Mouse (Mus musculus): ENCODE measurements at regions not wholly inside any gene's neighbourhood (a gene's known extent, or its start where the extent isn't known, plus 50 kb on each side); places are given as distances from the start of the nearest gene placed in this dataset.

DNA sequence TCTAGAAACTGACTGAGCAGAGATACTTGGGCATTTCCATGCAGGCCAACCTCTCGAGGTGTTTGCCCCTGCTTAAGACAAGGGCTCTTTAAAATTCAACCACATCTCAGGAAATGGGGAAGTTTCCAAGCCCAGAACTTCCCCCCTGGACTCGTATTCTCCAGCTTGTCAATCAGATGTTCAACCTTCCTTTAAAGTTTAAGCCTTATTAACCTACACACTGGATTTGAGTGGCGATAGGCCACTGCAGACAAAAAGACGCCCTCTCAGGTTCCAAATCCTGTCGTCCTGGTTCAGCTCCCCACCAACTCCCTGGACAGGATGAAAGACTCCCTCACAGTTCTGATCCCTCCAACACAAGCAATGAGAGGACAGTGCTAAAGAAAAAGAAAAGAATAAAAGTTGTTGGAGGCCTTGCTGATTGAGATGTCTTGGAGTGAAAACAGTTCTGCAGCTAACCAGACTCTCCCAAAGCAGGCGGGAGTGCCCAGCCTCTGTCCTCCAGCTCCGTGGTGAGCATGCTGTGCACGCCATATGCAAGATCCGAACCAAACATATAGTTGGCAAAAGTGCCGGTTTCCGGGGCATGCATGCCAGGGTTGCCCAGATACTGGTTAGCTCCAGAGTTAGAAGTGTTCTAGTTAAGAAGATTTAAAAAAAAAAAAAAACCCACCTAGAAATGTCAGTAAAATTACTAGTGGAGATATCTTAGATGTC lies 298.3 kb downstream of the Mycn start:
- 15% methylated on average over 11 of the region's 11 CpGs for WGBS
- no peaks in the 10 kb centered on the region for H3K27me3 ChIP-seq
- H3K27ac ChIP-seq (replicated peaks), result no peak overlapping the region
- H3K4me2 ChIP-seq (replicated peaks), result no peak overlapping the region
- peaks cover 6% of the 10 kb centered on the region; the same call in 1 of the 2 replicates for H3K4me1 ChIP-seq
- H3K9ac ChIP-seq (replicated peaks), result no peak overlapping the region
- H3K36me3 ChIP-seq, result no peaks in the 10 kb centered on the region
- H3K4me3 ChIP-seq, result no peak overlapping the region
- peak; percentile 55 for ATAC-seq (replicated peaks)
- no peaks in the 10 kb centered on the region for H3K9me3 ChIP-seq

DNA sequence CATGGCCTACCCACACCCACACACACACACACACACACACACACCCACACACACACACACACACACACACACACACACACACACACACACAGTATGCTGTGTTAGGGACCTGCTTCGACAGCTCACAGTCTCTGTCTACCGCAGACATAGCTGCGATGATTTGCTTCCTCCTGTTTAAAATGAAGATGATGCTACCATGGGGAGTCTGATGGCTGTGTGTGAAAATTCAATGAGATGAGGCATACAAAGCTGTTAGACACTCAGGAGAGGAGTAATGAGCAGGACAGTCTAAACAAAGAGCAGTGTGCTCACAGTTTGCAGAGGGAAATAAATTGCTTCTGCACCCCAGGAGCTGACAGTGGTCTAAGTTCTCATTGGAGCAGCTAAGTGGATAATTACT lies 306.4 kb downstream of the Mycn start:
- 84% methylated on average over 3 of the region's 3 CpGs for WGBS

DNA sequence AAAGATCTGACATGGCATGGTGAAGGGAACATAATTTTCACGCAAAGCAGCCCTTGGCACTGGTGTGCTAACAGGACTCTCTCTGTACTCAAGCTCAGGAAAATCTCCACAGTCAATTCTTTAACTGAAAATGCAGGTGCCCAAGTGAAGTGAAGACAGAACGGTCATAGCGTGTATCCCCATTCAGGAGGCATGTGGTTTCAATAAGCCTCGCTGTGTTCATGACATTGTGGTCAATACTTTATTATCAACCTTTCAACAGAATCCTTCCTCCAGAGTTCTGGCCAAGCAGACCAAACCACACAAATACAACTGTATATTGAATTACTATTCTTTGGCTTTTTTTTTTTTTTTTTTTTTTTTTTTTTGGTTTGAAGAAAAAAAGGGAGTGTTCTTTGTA lies 314.1 kb downstream of the Mycn start:
- WGBS, result 94% methylated on average over 4 of the region's 4 CpGs
- Histone ChIP-seq H3K4me1 (peaks cover 14% of the 10 kb centered on the region), H3K9ac (replicated peaks) (no peak overlapping the region), H3K4me2 (replicated peaks) (no peak overlapping the region), H3K4me3 (no peak overlapping the region), H3K27me3 (no peaks in the 10 kb centered on the region), H3K9me3 (no peaks in the 10 kb centered on the region), H3K27ac (replicated peaks) (no peak overlapping the region), H3K36me3 (no peaks in the 10 kb centered on the region)
- ATAC-seq (replicated peaks), result no peak

More for the DNA sequence above, 306.4 kb downstream of the Mycn start:
- ATAC-seq (replicated peaks), result no peak
- Histone ChIP-seq H3K4me2 (replicated peaks) (no peak overlapping the region), H3K4me3 (no peak overlapping the region), H3K27ac (replicated peaks) (no peak overlapping the region), H3K9ac (replicated peaks) (no peak overlapping the region), H3K9me3 (no peaks in the 10 kb centered on the region), H3K27me3 (no peaks in the 10 kb centered on the region), H3K4me1 (no peaks in the 10 kb centered on the region), H3K36me3 (no peaks in the 10 kb centered on the region)

DNA sequence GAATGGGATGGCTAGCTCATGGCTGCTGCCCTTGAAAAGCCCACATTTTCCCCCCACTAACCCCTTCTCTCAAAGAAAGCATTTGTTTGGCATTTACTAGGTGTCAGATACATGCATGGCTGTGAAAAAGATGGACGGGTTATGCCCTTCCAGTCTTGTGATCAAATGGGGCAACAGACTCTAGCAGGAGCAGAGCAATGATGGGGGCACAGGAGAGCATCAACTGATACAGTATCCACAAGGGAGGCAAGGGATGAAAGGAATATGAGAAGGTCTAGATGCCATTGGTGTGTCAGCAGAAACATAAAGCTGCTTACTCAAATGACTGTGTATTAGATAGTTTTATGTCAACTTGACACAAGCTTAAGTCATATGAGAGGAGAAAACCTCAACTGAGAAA lies 315.9 kb downstream of the Mycn start:
- Histone ChIP-seq H3K27me3 (no peaks in the 10 kb centered on the region), H3K36me3 (no peaks in the 10 kb centered on the region), H3K9me3 (no peaks in the 10 kb centered on the region), H3K4me3 (no peak overlapping the region), H3K27ac (replicated peaks) (no peak overlapping the region), H3K4me2 (replicated peaks) (no peak overlapping the region), H3K4me1 (peaks cover 14% of the 10 kb centered on the region), H3K9ac (replicated peaks) (no peak overlapping the region)
- ATAC-seq (replicated peaks), result no peak
- WGBS, result 90% methylated on average over 1 of the region's 1 CpGs

DNA sequence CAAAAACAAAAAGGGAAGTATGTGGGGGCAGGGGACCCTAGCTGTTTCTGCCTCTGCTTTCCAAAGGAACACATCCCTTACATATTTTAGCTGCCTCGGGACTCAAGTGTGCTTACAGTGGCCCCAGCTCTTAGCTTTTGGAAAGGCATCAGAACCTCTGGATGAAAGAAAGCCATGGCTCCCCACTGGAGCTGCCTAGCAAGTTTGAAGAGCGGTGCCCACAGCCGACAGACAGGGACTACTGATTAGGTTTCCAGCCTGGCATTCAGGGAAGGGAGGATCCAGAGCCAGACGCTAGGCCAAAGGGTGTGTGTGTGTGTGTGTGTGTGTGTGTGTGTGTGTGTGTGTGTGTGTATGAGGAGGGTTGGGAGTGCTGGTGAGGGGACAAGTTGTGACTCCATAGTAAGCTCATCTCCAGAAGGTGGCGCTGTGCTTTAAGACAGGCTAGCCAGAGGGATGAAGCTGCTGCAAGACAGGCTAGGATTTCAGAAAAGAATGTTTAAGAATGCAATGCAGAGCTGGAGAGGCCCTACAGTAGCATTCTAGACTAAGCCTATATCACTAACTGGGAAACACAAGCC lies 318.9 kb downstream of the Mycn start:
- H3K9me3 ChIP-seq, result no peaks in the 10 kb centered on the region
- H3K4me2 ChIP-seq (replicated peaks), result no peak overlapping the region
- no peak overlapping the region for H3K27ac ChIP-seq (replicated peaks)
- ATAC-seq (replicated peaks), result peak; percentile 87
- H3K9ac ChIP-seq (replicated peaks), result no peak overlapping the region
- H3K4me1 ChIP-seq, result peaks cover 18% of the 10 kb centered on the region
- H3K27me3 ChIP-seq, result no peaks in the 10 kb centered on the region
- no peaks in the 10 kb centered on the region for H3K36me3 ChIP-seq
- H3K4me3 ChIP-seq, result no peak overlapping the region
- WGBS, result 9% methylated on average over 5 of the region's 5 CpGs

DNA sequence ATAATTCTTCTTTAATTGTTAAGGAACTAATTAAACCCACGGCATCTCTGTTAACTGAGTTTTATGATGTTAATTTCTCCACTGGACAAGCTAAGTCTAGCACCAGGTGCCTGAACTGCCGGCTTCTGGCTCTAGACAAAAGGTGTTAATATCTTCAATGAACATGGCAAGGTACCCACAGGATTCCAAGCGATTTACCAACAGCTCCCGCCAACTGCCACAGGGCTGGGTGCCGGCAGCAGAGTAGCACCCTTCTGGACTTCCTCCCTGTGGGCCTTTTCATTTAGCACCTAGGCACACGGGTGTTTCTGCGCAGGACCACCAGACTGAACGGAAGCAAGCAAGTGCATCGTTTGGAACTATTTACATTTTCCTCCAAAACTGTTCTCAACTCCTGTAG lies 320.2 kb downstream of the Mycn start:
- no peak overlapping the region for H3K9ac ChIP-seq (replicated peaks)
- H3K27ac ChIP-seq (replicated peaks), result no peak overlapping the region
- H3K4me3 ChIP-seq, result no peak overlapping the region
- ATAC-seq (replicated peaks), result no peak
- no peaks in the 10 kb centered on the region for H3K9me3 ChIP-seq
- no peaks in the 10 kb centered on the region for H3K27me3 ChIP-seq
- no peaks in the 10 kb centered on the region for H3K36me3 ChIP-seq
- 58% methylated on average over 9 of the region's 9 CpGs for WGBS
- H3K4me2 ChIP-seq (replicated peaks), result no peak overlapping the region
- peaks cover 18% of the 10 kb centered on the region for H3K4me1 ChIP-seq

DNA sequence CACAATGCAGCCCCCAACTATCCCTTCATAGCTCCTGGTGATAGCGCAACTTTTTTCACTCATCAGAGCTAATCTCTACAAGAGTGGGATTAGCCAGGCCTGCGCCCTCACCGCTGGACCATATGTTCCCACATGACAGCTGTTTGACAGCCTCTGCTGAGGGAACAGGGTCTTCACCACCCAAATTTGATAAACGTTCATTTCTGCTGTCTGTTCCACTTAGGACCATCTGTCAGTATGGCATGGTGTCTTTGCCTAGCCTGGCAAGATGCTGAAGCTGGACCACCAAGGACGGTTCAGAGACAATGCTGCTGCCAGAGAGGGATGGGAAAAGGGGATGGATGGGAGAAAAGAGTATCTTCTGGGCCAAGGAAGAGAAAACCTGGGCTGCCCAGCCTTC lies 321.4 kb downstream of the Mycn start:
- Histone ChIP-seq H3K4me3 (no peak overlapping the region), H3K9ac (replicated peaks) (no peak overlapping the region), H3K27me3 (no peaks in the 10 kb centered on the region), H3K4me1 (peaks cover 18% of the 10 kb centered on the region), H3K27ac (replicated peaks) (no peak overlapping the region), H3K4me2 (replicated peaks) (no peak overlapping the region), H3K9me3 (no peaks in the 10 kb centered on the region), H3K36me3 (no peaks in the 10 kb centered on the region)
- ATAC-seq (replicated peaks), result no peak
- 74% methylated on average over 5 of the region's 5 CpGs for WGBS

DNA sequence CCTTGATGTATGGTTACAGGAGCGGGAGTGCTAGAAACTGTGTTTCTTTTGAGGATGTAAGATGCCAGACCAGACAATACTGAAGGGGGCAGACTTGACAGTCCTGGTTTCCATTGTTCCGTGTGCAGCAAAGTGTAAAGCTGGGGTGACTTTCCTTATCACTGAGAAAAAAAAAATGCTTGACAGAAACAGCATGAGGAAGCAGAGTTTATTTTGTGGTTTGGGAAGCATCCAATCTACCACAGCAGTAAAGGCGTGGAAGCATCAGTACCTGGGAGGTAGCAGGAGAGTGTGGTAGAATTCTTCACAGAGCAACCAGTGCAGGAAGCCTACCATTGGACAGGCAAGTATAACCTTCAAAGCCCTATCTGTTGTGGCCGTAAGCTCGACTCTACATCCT lies 322.3 kb downstream of the Mycn start:
- Histone ChIP-seq H3K27ac (replicated peaks) (no peak overlapping the region), H3K9me3 (no peaks in the 10 kb centered on the region), H3K27me3 (no peaks in the 10 kb centered on the region), H3K4me2 (replicated peaks) (no peak overlapping the region), H3K4me3 (no peak overlapping the region), H3K36me3 (no peaks in the 10 kb centered on the region), H3K4me1 (peaks cover 15% of the 10 kb centered on the region), H3K9ac (replicated peaks) (no peak overlapping the region)
- WGBS, result 76% methylated on average over 5 of the region's 5 CpGs
- no peak for ATAC-seq (replicated peaks)

DNA sequence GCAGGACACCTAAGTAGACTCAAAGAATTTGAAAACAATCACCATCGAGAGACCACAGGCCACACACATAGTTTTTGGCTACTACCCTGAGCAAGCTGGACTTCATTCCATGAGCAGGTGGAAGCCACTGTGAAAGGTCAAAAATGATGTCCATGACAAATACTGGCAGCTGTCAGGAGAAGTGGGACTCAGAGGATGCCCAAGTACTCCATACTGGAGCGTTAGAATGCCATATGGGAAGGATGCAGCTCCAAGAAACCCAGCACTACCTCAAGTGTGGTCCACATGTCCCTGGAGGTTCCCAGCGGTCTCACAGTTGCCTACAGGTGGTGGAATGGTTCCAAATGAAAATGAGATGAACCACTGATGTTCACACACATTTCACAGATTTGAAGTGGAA lies 329.2 kb downstream of the Mycn start:
- no peak overlapping the region for H3K4me2 ChIP-seq (replicated peaks)
- no peaks in the 10 kb centered on the region for H3K4me1 ChIP-seq
- WGBS, result 92% methylated on average over 3 of the region's 3 CpGs
- ATAC-seq (replicated peaks), result no peak
- no peak overlapping the region for H3K27ac ChIP-seq (replicated peaks)
- no peaks in the 10 kb centered on the region for H3K9me3 ChIP-seq
- no peak overlapping the region for H3K4me3 ChIP-seq
- no peaks in the 10 kb centered on the region for H3K36me3 ChIP-seq
- H3K9ac ChIP-seq (replicated peaks), result no peak overlapping the region
- no peaks in the 10 kb centered on the region for H3K27me3 ChIP-seq

DNA sequence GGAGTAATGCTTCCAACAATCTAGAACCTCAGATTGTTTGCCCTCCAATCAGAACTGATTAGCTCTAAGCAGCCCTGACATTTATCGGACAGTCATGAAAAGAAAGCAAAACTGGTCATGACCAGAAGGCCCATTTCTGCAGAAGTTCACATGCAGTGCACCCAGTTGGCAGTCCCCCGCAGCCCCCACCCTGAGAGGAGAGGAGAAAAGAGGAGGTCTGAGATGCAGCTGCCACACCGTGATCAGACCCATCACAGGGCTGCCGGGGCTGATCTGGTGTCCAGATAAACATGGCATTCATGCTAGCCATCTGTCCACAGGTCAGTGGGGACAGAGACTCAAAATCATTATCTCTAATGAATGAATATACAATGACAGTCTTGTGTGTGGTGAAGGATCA lies 330.9 kb downstream of the Mycn start:
- no peak overlapping the region for H3K4me3 ChIP-seq
- H3K4me2 ChIP-seq (replicated peaks), result no peak overlapping the region
- 79% methylated on average over 4 of the region's 4 CpGs for WGBS
- H3K9me3 ChIP-seq, result no peaks in the 10 kb centered on the region
- H3K36me3 ChIP-seq, result no peaks in the 10 kb centered on the region
- H3K4me1 ChIP-seq, result no peaks in the 10 kb centered on the region
- ATAC-seq (replicated peaks), result no peak
- no peak overlapping the region for H3K9ac ChIP-seq (replicated peaks)
- no peak overlapping the region for H3K27ac ChIP-seq (replicated peaks)
- H3K27me3 ChIP-seq, result no peaks in the 10 kb centered on the region

DNA sequence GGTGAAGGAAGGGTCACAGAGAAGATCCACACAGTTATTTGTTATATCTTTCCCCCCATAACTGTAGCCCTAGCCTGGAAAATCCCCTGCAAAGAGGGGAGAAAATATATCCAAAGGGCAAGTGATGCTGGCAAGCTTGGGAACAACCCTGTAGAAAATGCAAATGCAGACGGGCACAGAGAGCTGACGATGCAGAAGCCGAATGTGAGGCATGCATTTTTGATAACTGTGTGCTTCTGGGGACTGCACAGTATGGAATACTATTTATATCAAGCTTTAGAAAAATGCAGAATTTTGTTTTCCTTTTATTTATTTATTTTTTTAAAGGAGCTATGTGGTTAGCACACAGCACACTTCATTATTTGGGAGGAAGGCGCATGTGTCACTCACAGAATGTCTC lies 333.7 kb downstream of the Mycn start:
- Histone ChIP-seq H3K4me2 (replicated peaks) (no peak overlapping the region), H3K27ac (replicated peaks) (no peak overlapping the region), H3K4me1 (no peaks in the 10 kb centered on the region), H3K9me3 (no peaks in the 10 kb centered on the region), H3K4me3 (no peak overlapping the region), H3K27me3 (no peaks in the 10 kb centered on the region), H3K9ac (replicated peaks) (no peak overlapping the region), H3K36me3 (no peaks in the 10 kb centered on the region)
- WGBS, result 67% methylated on average over 4 of the region's 4 CpGs
- ATAC-seq (replicated peaks), result peak; percentile 67

DNA sequence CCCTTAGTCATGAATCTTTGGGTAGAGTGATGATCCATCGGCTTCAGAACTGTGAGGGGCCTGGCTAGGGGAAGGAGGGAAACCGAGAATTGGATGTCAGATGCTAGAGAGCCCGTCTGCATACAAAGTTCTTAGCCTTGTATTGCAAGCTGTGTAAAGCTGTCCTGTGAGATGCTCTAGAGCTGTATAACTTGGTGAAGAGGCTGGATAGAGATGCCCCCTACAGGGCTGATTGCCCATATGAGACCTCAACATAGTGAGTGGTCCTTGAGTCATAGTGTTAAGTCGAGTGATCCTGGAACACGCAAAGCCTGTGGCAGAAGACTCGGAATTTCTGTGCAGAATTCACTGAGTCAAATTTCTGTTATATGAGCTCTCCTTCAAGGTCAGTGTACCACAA lies 334.8 kb downstream of the Mycn start:
- Histone ChIP-seq H3K36me3 (no peaks in the 10 kb centered on the region), H3K27ac (replicated peaks) (no peak overlapping the region), H3K9ac (replicated peaks) (no peak overlapping the region), H3K4me2 (replicated peaks) (no peak overlapping the region), H3K4me3 (no peak overlapping the region), H3K4me1 (no peaks in the 10 kb centered on the region), H3K27me3 (no peaks in the 10 kb centered on the region), H3K9me3 (no peaks in the 10 kb centered on the region)
- ATAC-seq (replicated peaks), result no peak
- 92% methylated on average over 6 of the region's 6 CpGs for WGBS

DNA sequence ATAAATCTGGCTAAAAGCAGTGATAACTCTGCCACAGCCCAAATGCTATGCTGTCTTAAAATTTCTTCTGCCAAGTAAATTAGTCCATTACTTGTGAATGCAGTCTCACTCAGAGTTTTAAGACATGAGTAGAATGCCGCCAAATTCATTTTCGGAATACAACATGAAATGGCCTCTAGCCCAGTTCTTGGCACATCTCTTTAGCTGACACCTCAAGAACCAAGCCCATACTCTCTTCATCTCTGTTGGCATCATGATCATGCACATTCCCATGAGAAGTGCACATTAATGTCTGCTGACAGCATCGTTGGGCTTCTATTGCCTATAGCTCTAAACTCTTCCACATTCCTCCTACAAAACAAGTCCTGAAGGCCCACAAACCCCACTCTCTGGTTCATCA lies 336.2 kb downstream of the Mycn start:
- no peak overlapping the region for H3K27ac ChIP-seq (replicated peaks)
- no peaks in the 10 kb centered on the region for H3K9me3 ChIP-seq
- H3K36me3 ChIP-seq, result no peaks in the 10 kb centered on the region
- no peak; the same call in 1 of the 2 replicates for ATAC-seq (replicated peaks)
- WGBS, result 83% methylated on average over 3 of the region's 3 CpGs
- H3K4me3 ChIP-seq, result no peak overlapping the region
- no peak overlapping the region for H3K9ac ChIP-seq (replicated peaks)
- H3K4me2 ChIP-seq (replicated peaks), result no peak overlapping the region
- H3K27me3 ChIP-seq, result no peaks in the 10 kb centered on the region
- H3K4me1 ChIP-seq, result no peaks in the 10 kb centered on the region
